Mouse (Mus musculus): ENCODE measurements at regions not wholly inside any gene's neighbourhood (a gene's known extent, or its start where the extent isn't known, plus 50 kb on each side); places are given as distances from the start of the nearest gene placed in this dataset.
A peak's percentile ranks its signal among the peaks of the same experiment; 100 is the strongest.

- no peak for DNase-seq (ENCODE audit: inconsistent age in 2 of 2, low spot score in 1 of 2)
Measured at GRCm38 (mm10) chr16:21274012-21274528, 69.5 kb downstream of the Ephb3 start.

GRCm38 (mm10) chr16:21277789-21278342 lies 73.3 kb downstream of the Ephb3 start:
- no peak for DNase-seq (ENCODE audit: inconsistent age in 2 of 2, low spot score in 1 of 2)

- DNase-seq (ENCODE audit: inconsistent age in 2 of 2, low spot score in 1 of 2) = no peak
Measured at GRCm38 (mm10) chr16:21278387-21278786, 73.8 kb downstream of the Ephb3 start.

- no peak for DNase-seq (ENCODE audit: inconsistent age in 2 of 2, low spot score in 1 of 2)
Measured at GRCm38 (mm10) chr16:21280200-21280627, 75.7 kb downstream of the Ephb3 start.

- no peak for DNase-seq (ENCODE audit: inconsistent age in 2 of 2, low spot score in 1 of 2)
Measured at GRCm38 (mm10) chr16:21281958-21282730, 77.6 kb downstream of the Ephb3 start.

- no peak for DNase-seq (ENCODE audit: inconsistent age in 2 of 2, low spot score in 1 of 2)
Measured at GRCm38 (mm10) chr16:21286099-21286498, 81.5 kb downstream of the Ephb3 start.

GRCm38 (mm10) chr16:21289528-21289927 lies 85.0 kb downstream of the Ephb3 start:
- DNase-seq (ENCODE audit: inconsistent age in 2 of 2, low spot score in 1 of 2) = peak; percentile 10 to 39

- DNase-seq (ENCODE audit: inconsistent age in 2 of 2, low spot score in 1 of 2) = no peak
Measured at GRCm38 (mm10) chr16:21293010-21293409, 88.5 kb downstream of the Ephb3 start.

GRCm38 (mm10) chr16:21293569-21293968 lies 89.0 kb downstream of the Ephb3 start:
- no peak for DNase-seq (ENCODE audit: inconsistent age in 2 of 2, low spot score in 1 of 2)

GRCm38 (mm10) chr16:21294677-21295411 lies 90.3 kb downstream of the Ephb3 start:
- peak in 1 of 2 experiments; percentile 41 for DNase-seq (ENCODE audit: inconsistent age in 2 of 2, low spot score in 1 of 2)

- DNase-seq (ENCODE audit: inconsistent age in 2 of 2, low spot score in 1 of 2) = no peak
Measured at GRCm38 (mm10) chr16:21295956-21296733, 91.6 kb downstream of the Ephb3 start.

GRCm38 (mm10) chr16:21296786-21297185 lies 92.2 kb downstream of the Ephb3 start:
- no peak for DNase-seq (ENCODE audit: inconsistent age in 2 of 2, low spot score in 1 of 2)

- DNase-seq (ENCODE audit: inconsistent age in 2 of 2, low spot score in 1 of 2) = no peak
Measured at GRCm38 (mm10) chr16:21298866-21299265, 94.3 kb downstream of the Ephb3 start.

- no peak for DNase-seq (ENCODE audit: inconsistent age in 2 of 2, low spot score in 1 of 2)
Measured at GRCm38 (mm10) chr16:21305859-21306258, 101.3 kb downstream of the Ephb3 start.

- no peak for DNase-seq (ENCODE audit: inconsistent age in 2 of 2, low spot score in 1 of 2)
Measured at GRCm38 (mm10) chr16:21308513-21308912, 104.0 kb downstream of the Ephb3 start.

- peak; percentile 71 to 89 for DNase-seq (ENCODE audit: inconsistent age in 2 of 2, low spot score in 1 of 2)
Measured at GRCm38 (mm10) chr16:21310636-21311615, 106.4 kb downstream of the Ephb3 start.

GRCm38 (mm10) chr16:21311781-21312180 lies 107.2 kb downstream of the Ephb3 start:
- DNase-seq (ENCODE audit: inconsistent age in 2 of 2, low spot score in 1 of 2) = no peak

- DNase-seq (ENCODE audit: inconsistent age in 2 of 2, low spot score in 1 of 2) = no peak
Measured at GRCm38 (mm10) chr16:21315751-21316151, 107.2 kb upstream of the Vps8 start.

- no peak for DNase-seq (ENCODE audit: inconsistent age in 2 of 2, low spot score in 1 of 2)
Measured at GRCm38 (mm10) chr16:21318009-21318639, 104.8 kb upstream of the Vps8 start.

Data from adrenal gland, adult (tissue).